Mouse (Mus musculus): ENCODE data around the gene Icam5.

Icam5 gene

DNA sequence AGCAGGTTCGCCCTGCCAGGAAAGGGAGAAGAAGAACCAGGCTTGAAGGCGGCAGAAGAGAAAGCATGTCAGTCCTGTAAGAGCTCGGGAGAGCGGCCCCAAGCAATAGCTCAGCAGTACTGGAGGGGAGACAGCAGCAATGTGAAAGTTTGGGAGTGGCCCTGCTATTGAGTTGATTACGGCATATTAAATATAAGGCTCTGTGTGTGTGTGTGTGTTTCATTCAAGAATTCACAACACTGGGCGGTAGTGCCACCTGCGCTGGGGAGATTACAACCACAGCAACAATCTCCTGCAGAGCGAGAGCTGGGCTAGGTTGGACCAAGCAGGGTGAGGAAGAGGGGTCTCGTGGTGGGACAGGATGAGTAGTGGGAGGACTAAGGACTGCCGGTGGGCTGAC lies 19.7 kb downstream of the Icam5 start:
- Histone ChIP-seq H3K27me3 (ENCODE audit: insufficient read depth, low read length) (peaks cover 20% of the 10 kb centered on the region), H3K9me3 (ENCODE audit: low read length) (no peaks in the 10 kb centered on the region)
- TF ChIP-seq NANOG (IDR thresholded peaks at IDR 0.05; ENCODE audit: borderline replicate concordance, low read length), result no peak

DNA sequence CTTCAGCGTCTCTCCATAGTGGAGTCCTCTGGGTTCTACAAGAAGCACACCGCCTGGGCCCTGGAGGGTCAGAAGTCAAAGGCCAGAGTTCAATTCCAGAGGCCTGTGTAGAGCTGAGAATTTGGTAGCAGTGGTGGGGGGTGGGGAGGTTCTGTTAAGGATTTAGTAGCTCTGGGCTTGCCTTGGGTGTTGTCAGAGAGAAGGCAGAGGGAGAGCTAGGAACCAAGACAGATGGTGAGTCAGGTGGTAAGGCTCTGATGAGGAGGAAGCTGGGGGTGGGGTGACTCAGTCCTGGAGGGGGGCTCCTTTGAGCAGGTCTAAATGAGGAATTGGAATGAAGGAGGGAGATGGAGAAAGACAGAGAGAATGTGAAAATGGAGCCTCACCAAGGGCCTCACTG lies 31.1 kb downstream of the Icam5 start:
- H3K9me3 ChIP-seq (ENCODE audit: low read length), result no peaks in the 10 kb centered on the region
- no peak overlapping the region for H3K4me3 ChIP-seq (replicated peaks; ENCODE audit: low read length)
- 0 out of 2 replicates have a peak, but pooled peaks cover 3% of the 10 kb centered on the region for H3K27me3 ChIP-seq (ENCODE audit: insufficient read depth, low read length)
- H3K4me1 ChIP-seq (replicated peaks; ENCODE audit: low read depth, low read length), result peaks cover 39% of the 10 kb centered on the region
- H3K36me3 ChIP-seq (ENCODE audit: insufficient read depth, low read length), result peaks cover 30% of the 10 kb centered on the region
- no peak for TF ChIP-seq NANOG (IDR thresholded peaks at IDR 0.05; ENCODE audit: borderline replicate concordance, low read length)
- no peak for TF ChIP-seq POU5F1 (IDR thresholded peaks at IDR 0.05; ENCODE audit: borderline replicate concordance, low read length)
- no peak for TF ChIP-seq CTCF (conservative IDR thresholded peaks at IDR 0.05; ENCODE audit: low read length)

More for the DNA sequence above, 19.7 kb downstream of the Icam5 start:
- no peak overlapping the region for H3K4me3 ChIP-seq (replicated peaks; ENCODE audit: low read length)
- H3K36me3 ChIP-seq (ENCODE audit: insufficient read depth, low read length), result no peaks in the 10 kb centered on the region
- H3K4me1 ChIP-seq (replicated peaks; ENCODE audit: low read depth, low read length), result no peaks in the 10 kb centered on the region

GRCm38 (mm10) chr9:21067006-21067684 lies 35.3 kb downstream of the Icam5 start, which contains the start of gene Zglp1:
TSS of gene Zglp1 (minus strand) at chr9:21067093.
- H3K36me3 ChIP-seq (ENCODE audit: insufficient read depth, low read length), result peaks cover 69% of the 10 kb centered on the region
- TF ChIP-seq NANOG (IDR thresholded peaks at IDR 0.05; ENCODE audit: borderline replicate concordance, low read length) (no peak), POU5F1 (IDR thresholded peaks at IDR 0.05; ENCODE audit: borderline replicate concordance, low read length) (no peak), CTCF (conservative IDR thresholded peaks at IDR 0.05; ENCODE audit: low read length) (no peak)
- 0 out of 2 replicates have a peak, but pooled peaks cover 3% of the 10 kb centered on the region for H3K27me3 ChIP-seq (ENCODE audit: insufficient read depth, low read length)
- peaks cover 54% of the 10 kb centered on the region for H3K4me1 ChIP-seq (replicated peaks; ENCODE audit: low read depth, low read length)
- H3K4me3 ChIP-seq (replicated peaks; ENCODE audit: low read length), result peak within 1 kb of the TSS; percentile 60
- H3K9me3 ChIP-seq (ENCODE audit: low read length), result no peaks in the 10 kb centered on the region

GRCm38 (mm10) chr9:21072641-21073040 lies 40.8 kb downstream of the Icam5 start:
- Histone ChIP-seq H3K4me1 (replicated peaks; ENCODE audit: low read depth, low read length) (peaks cover 44% of the 10 kb centered on the region), H3K4me3 (replicated peaks; ENCODE audit: low read length) (peak overlapping the region; percentile 98), H3K27me3 (ENCODE audit: insufficient read depth, low read length) (no peaks in the 10 kb centered on the region), H3K36me3 (ENCODE audit: insufficient read depth, low read length) (peaks cover 80% of the 10 kb centered on the region), H3K9me3 (ENCODE audit: low read length) (no peaks in the 10 kb centered on the region)
- TF ChIP-seq POU5F1 (IDR thresholded peaks at IDR 0.05; ENCODE audit: borderline replicate concordance, low read length) (no peak), NANOG (IDR thresholded peaks at IDR 0.05; ENCODE audit: borderline replicate concordance, low read length) (no peak), CTCF (conservative IDR thresholded peaks at IDR 0.05; ENCODE audit: low read length) (no peak)

DNA sequence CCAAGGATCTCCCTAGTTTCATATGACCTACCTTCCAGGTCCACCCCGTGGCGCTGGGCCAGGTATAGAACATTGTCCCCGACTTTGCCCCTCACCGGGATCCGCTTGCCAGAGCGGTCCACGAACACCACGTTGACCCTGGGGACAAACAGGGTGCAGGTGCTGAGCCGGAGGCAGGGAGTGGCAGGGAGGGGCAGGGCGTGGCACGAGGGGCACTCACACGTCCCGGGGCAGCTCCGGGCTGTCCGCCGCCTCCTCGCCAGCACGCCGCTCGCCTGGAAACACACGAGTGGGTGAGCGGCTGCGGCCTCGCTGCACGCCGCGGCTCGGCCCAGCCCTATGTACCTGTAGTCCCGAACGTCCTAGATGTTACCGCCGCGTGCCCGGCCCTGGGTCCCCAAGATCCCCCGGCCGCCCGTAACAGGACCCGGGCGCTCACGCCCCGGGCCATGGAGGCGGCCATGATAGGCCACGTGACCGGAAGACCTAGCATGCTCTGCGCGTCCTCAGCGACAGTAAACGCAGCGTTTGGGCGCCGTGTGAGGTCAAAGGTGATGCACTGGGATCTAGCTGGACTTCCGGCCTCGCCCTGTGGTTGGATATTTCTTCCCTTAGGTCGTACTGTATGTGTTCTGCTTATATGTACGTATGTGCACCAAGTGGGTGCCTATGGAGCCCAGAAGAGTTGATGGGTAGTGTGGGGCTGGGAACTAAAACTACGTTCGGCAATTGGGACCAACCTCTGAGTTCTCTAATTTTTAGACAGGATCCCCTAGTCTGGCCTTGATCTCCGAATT lies 41.4 kb downstream of the Icam5 start, which contains the start of the genes Gm49373 and Fdx1l:
TSS of gene Gm49373 (minus strand) at position 53 of the 797 bp plus-strand sequence.
TSS of gene Fdx1l (minus strand) at position 571 of the 797 bp plus-strand sequence.
- H3K4me3 ChIP-seq (replicated peaks; ENCODE audit: low read length), result peak within 1 kb of the TSS; percentile 98
- H3K27me3 ChIP-seq (ENCODE audit: insufficient read depth, low read length), result no peaks in the 10 kb centered on the region
- H3K9me3 ChIP-seq (ENCODE audit: low read length), result no peaks in the 10 kb centered on the region
- TF ChIP-seq CTCF (conservative IDR thresholded peaks at IDR 0.05; ENCODE audit: low read length), result no peak
- TF ChIP-seq NANOG (IDR thresholded peaks at IDR 0.05; ENCODE audit: borderline replicate concordance, low read length), result no peak
- TF ChIP-seq POU5F1 (IDR thresholded peaks at IDR 0.05; ENCODE audit: borderline replicate concordance, low read length), result no peak
- H3K4me1 ChIP-seq (replicated peaks; ENCODE audit: low read depth, low read length), result peaks cover 38% of the 10 kb centered on the region
- peaks cover 80% of the 10 kb centered on the region for H3K36me3 ChIP-seq (ENCODE audit: insufficient read depth, low read length)

GRCm38 (mm10) chr9:21074173-21074572 lies 42.3 kb downstream of the Icam5 start:
- H3K36me3 ChIP-seq (ENCODE audit: insufficient read depth, low read length), result peaks cover 80% of the 10 kb centered on the region
- peak overlapping the region; percentile 98; the same call in 1 of the 2 replicates for H3K4me3 ChIP-seq (replicated peaks; ENCODE audit: low read length)
- no peaks in the 10 kb centered on the region for H3K27me3 ChIP-seq (ENCODE audit: insufficient read depth, low read length)
- H3K4me1 ChIP-seq (replicated peaks; ENCODE audit: low read depth, low read length), result peaks cover 37% of the 10 kb centered on the region
- no peaks in the 10 kb centered on the region for H3K9me3 ChIP-seq (ENCODE audit: low read length)
- TF ChIP-seq CTCF (conservative IDR thresholded peaks at IDR 0.05; ENCODE audit: low read length) (no peak), NANOG (IDR thresholded peaks at IDR 0.05; ENCODE audit: borderline replicate concordance, low read length) (no peak), POU5F1 (IDR thresholded peaks at IDR 0.05; ENCODE audit: borderline replicate concordance, low read length) (no peak)

DNA sequence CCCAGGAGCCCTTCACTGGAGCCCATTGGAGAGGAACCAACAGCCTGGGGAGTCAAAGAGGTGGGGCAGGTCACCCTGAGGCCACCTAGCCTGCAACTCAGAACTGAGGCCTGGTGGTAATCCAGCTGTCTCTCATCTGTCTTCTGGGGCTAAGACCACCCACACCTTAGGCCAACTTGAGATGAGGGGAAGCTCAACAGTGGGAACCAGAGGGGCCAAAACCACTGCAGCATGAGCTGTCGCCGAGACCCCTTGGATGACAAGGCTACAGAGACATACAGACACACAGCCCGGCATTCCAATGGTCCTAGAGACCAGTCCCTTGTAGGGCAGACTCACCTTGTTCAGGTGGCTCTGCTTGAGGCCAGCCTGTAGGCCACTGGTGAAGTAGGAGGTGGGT lies 43.8 kb downstream of the Icam5 start:
- Histone ChIP-seq H3K27me3 (ENCODE audit: insufficient read depth, low read length) (no peaks in the 10 kb centered on the region), H3K9me3 (ENCODE audit: low read length) (no peaks in the 10 kb centered on the region), H3K4me1 (replicated peaks; ENCODE audit: low read depth, low read length) (peaks cover 51% of the 10 kb centered on the region), H3K4me3 (replicated peaks; ENCODE audit: low read length) (no peak overlapping the region), H3K36me3 (ENCODE audit: insufficient read depth, low read length) (peaks cover 83% of the 10 kb centered on the region)
- TF ChIP-seq NANOG (IDR thresholded peaks at IDR 0.05; ENCODE audit: borderline replicate concordance, low read length), result no peak

- H3K9me3 ChIP-seq (ENCODE audit: low read length), result no peaks in the 10 kb centered on the region
- peaks cover 99% of the 10 kb centered on the region for H3K36me3 ChIP-seq (ENCODE audit: insufficient read depth, low read length)
- H3K4me3 ChIP-seq (replicated peaks; ENCODE audit: low read length), result no peak overlapping the region
- peaks cover 53% of the 10 kb centered on the region for H3K4me1 ChIP-seq (replicated peaks; ENCODE audit: low read depth, low read length)
- TF ChIP-seq CTCF (conservative IDR thresholded peaks at IDR 0.05; ENCODE audit: low read length) (no peak), NANOG (IDR thresholded peaks at IDR 0.05; ENCODE audit: borderline replicate concordance, low read length) (no peak), POU5F1 (IDR thresholded peaks at IDR 0.05; ENCODE audit: borderline replicate concordance, low read length) (no peak)
- H3K27me3 ChIP-seq (ENCODE audit: insufficient read depth, low read length), result no peaks in the 10 kb centered on the region
Measured at GRCm38 (mm10) chr9:21081127-21081526, 49.3 kb downstream of the Icam5 start.

All from E14TG2a.4 (cell line).